Comparison of ENCODE assay signal across 14 mouse cellular contexts in the genomic region with DNA sequence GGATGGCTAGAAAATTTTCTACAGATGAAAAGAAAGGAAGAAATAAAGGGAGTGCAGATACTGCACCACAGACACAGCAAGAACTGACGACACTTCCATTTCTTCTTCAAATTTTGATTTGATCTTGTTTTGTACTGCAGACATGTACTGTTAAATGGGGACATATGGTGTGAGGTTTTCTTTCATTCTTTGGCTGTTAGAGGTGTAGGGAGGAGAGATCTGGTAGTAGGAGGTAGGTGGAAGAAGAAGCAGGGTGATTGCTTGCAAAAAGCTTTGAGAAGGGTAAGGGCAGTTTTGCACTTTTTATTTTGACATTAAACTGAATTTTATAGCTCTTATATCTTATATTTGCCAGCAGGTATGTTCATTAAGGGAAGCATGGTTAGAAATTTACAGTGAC.
DNase-seq lines count a peak whose midpoint lies in the region.
"Had no signal": no experiment of that assay in that cellular context is flagged by ENCODE, and none has a peak within 500 bp of the region (broad histone marks: within the 10 kb centered on the region; RNA-seq: fewer than 3 reads in every experiment).

No protein-coding gene starts in this region.

- peak; percentile 20 to 51 for DNase-seq in frontal cortex, adult 2 months (ENCODE audit: extremely low spot score in 1 of 2, low spot score in 1 of 2)
- no peak for DNase-seq in frontal cortex, postnatal 10 days (ENCODE audit: low spot score in 2 of 2)
- DNase-seq in brain, adult 2 months (ENCODE audit: low read depth, low spot score), result peak; percentile 56
- peak; percentile 58 for DNase-seq in telencephalon, adult 2 months (ENCODE audit: low read depth, low spot score)
- no peak for DNase-seq in right cerebral cortex, postnatal 36 days (ENCODE audit: low spot score in 2 of 2)
- DNase-seq: adrenal gland, adult 2 months; adrenal gland, postnatal 10 days; adrenal gland, postnatal 25 days; cerebellum, adult 18-20 months; cerebellum, adult 8-10 months; cerebellum, adult 9-11 months; cerebellum, postnatal 14 days; cerebellum, postnatal 36 days; embryo, embryonic 11 days had no signal

Comparison
In these comparisons a context has a peak if more than half of its experiments do, and no peak if none do; other contexts are left out.
1. DNase-seq: peak in frontal cortex, adult 2 months (2 of 2), brain, adult 2 months (single experiment) and telencephalon, adult 2 months (single experiment); none in frontal cortex, postnatal 10 days (0 of 2) and right cerebral cortex, postnatal 36 days (0 of 2).